Mouse (Mus musculus) hindbrain, postnatal 0 days (tissue): ENCODE results near the gene Klhl1. TPM values are rescaled to one million over a fixed set of nuclear protein-coding genes. Genes with fewer than 3 reads are reported as not detected.

Experiments
- ATAC-seq: fragments of 200-750 bp; cut with Nextera tagmentation; 2 replicates; pipeline ENCODE4 v1.8.0; 2017; ENCODE audit warnings: mild to moderate bottlenecking, moderate TSS enrichment, moderate library complexity
- DNase-seq: peaks from one replicate; pipeline ENCODE4 v3.0.0-alpha.2; 2015; ENCODE audit warnings: low spot score
- H3K27ac ChIP-seq: fragments of 300-500 bp; sonication (generic); 2 replicates; pipeline ENCODE4 v1.5.1; 2014; ENCODE audit warnings: mild to moderate bottlenecking
- H3K27me3 ChIP-seq: fragments of 300-500 bp; sonication (generic); 2 replicates; pipeline ENCODE4 v1.6.1; 2014; ENCODE audit warnings: low read length, mixed read lengths; ENCODE audit not compliant: insufficient read depth
- H3K36me3 ChIP-seq: fragments of 300-500 bp; sonication (generic); 2 replicates; pipeline ENCODE4 v1.6.1; 2014; ENCODE audit warnings: low read length, mixed read lengths; ENCODE audit not compliant: insufficient read depth
- H3K4me1 ChIP-seq: fragments of 300-500 bp; sonication (generic); 2 replicates; pipeline ENCODE4 v1.6.1; 2014; ENCODE audit warnings: antibody characterized with exemption, low read length, mixed read lengths; ENCODE audit not compliant: insufficient read depth
- H3K4me2 ChIP-seq: fragments of 300-500 bp; sonication (generic); 2 replicates; pipeline ENCODE4 v1.6.1; 2014; ENCODE audit warnings: low read depth, mild to moderate bottlenecking, low read length, moderate library complexity, mixed read lengths
- H3K4me3 ChIP-seq: fragments of 300-500 bp; sonication (generic); 2 replicates; pipeline ENCODE4 v1.5.1; 2014; ENCODE audit warnings: low read length
- H3K9ac ChIP-seq: fragments of 300-500 bp; sonication (generic); replicated peaks from 2 replicates; pipeline ENCODE4 v1.6.1; 2014; ENCODE audit warnings: mild to moderate bottlenecking, low read length, moderate library complexity, mixed read lengths
- H3K9me3 ChIP-seq: fragments of 300-500 bp; sonication (generic); 2 replicates; pipeline ENCODE4 v1.6.1; 2016; ENCODE audit warnings: low read length, mixed read lengths
- CTCF ChIP-seq: IDR thresholded peaks from 2 replicates; pipeline ENCODE4 v1.5.1; 2016; ENCODE audit warnings: antibody characterized with exemption, control low read depth, low read depth
- WGBS: fragments of 180-500 bp; shearing (Covaris S2); extraction: QIAGEN DNeasy Blood & Tissue Kit; methylation state at CpG from one replicate; pipeline ENCODE4 v1.1.7; 2014; 5-methylcytosine and 5-hydroxymethylcytosine counted together
- polyA plus RNA-seq: library from polyadenylated mRNA; unstranded; fragments of >200 nt; fragmentation: Nextera tagmentation; extraction: Ambion mirVana; gene quantifications from 2 replicates; pipeline ENCODE4 v1.2.1, GENCODE M21; 2015
- total RNA-seq: library from RNA; depleted of rRNA; stranded (reverse); fragments of >200 nt; gene quantifications from 2 replicates; pipeline ENCODE4 v1.2.3, GENCODE M21; 2014; rRNA removed

Klhl1 gene
- total RNA-seq = 10.1 and 10.8 TPM in 2 replicates
- polyA plus RNA-seq = 6.7 and 7.2 TPM in 2 replicates

- 31% methylated on average over 13 of the region's 13 CpGs for WGBS
- Histone ChIP-seq H3K9me3 (no peaks in the 10 kb centered on the region), H3K36me3 (no peaks in the 10 kb centered on the region), H3K4me2 (peak within 1 kb of the TSS; percentile 91), H3K27ac (peak within 1 kb of the TSS; percentile 80), H3K27me3 (no peaks in the 10 kb centered on the region), H3K4me1 (no peaks in the 10 kb centered on the region), H3K4me3 (peak within 1 kb of the TSS; percentile 66), H3K9ac (peak within 1 kb of the TSS; percentile 71)
- no peak for TF ChIP-seq CTCF
- peak; percentile 92 for ATAC-seq
- peak; percentile 75 for DNase-seq
Measured at GRCm38 (mm10) chr14:96518954-96519682, at the start of gene Klhl1. TSS of gene Klhl1 (minus strand) at chr14:96519102.

DNA sequence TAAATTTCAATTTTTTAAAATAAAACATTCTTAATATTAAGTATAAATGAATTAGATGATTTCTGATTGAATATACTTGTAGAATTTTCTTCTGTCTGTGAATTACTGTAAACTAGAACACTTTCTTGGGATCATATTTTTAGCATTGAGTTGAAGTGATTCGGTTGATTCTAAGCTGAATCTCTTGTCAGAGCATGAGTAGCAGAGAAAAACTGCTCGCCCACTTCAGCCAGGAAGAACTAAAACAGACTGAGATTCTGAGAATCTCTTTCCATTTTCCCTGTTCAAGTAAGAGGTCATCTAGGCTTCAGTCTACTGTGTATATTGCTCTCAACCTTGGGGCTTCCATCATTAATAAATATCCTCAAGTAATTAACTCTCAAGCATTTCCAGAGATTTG lies 34.8 kb upstream of the Klhl1 start:
- no peak overlapping the region for H3K4me2 ChIP-seq
- no peaks in the 10 kb centered on the region for H3K9me3 ChIP-seq
- 96% methylated on average over 2 of the region's 2 CpGs for WGBS
- no peaks in the 10 kb centered on the region for H3K36me3 ChIP-seq
- no peaks in the 10 kb centered on the region for H3K4me1 ChIP-seq
- DNase-seq (no peak), ATAC-seq (no peak)
- H3K27ac ChIP-seq = no peak overlapping the region
- no peak for TF ChIP-seq CTCF
- H3K4me3 ChIP-seq = no peak overlapping the region
- H3K27me3 ChIP-seq = no peaks in the 10 kb centered on the region
- H3K9ac ChIP-seq = no peak overlapping the region

GRCm38 (mm10) chr14:96518151-96518953 lies 550 bp downstream of the Klhl1 start:
- Histone ChIP-seq H3K27me3 (no peaks in the 10 kb centered on the region), H3K4me3 (peak overlapping the region; percentile 66), H3K4me2 (peak overlapping the region; percentile 91), H3K27ac (peak overlapping the region; percentile 80), H3K9me3 (no peaks in the 10 kb centered on the region), H3K9ac (peak overlapping the region; percentile 71), H3K36me3 (no peaks in the 10 kb centered on the region), H3K4me1 (no peaks in the 10 kb centered on the region)
- DNase-seq (peak; percentile 73), ATAC-seq (peak; percentile 88)
- under 1% methylated on average over 35 of the region's 35 CpGs for WGBS
- peak; percentile 23; the same call in 1 of the 2 replicates for TF ChIP-seq CTCF

- peak; percentile 44 for ATAC-seq
- H3K4me1 ChIP-seq = no peaks in the 10 kb centered on the region
- WGBS = 3% methylated on average over 9 of the region's 9 CpGs
- H3K4me2 ChIP-seq = peak overlapping the region; percentile 91
- H3K9me3 ChIP-seq = no peaks in the 10 kb centered on the region
- TF ChIP-seq CTCF = no peak
- peak overlapping the region; percentile 71 for H3K9ac ChIP-seq
- H3K27ac ChIP-seq = 0 out of 2 replicates have a peak overlapping the region, but pooled peaks have one; percentile 80
- H3K4me3 ChIP-seq = peak overlapping the region; percentile 66
- no peaks in the 10 kb centered on the region for H3K27me3 ChIP-seq
- DNase-seq = peak; percentile 16
- H3K36me3 ChIP-seq = no peaks in the 10 kb centered on the region
Measured at GRCm38 (mm10) chr14:96517727-96518126, 1.2 kb downstream of the Klhl1 start.

- Histone ChIP-seq H3K27me3 (no peaks in the 10 kb centered on the region), H3K4me3 (no peak overlapping the region), H3K4me1 (no peaks in the 10 kb centered on the region), H3K9ac (no peak overlapping the region), H3K27ac (no peak overlapping the region), H3K36me3 (no peaks in the 10 kb centered on the region), H3K9me3 (no peaks in the 10 kb centered on the region), H3K4me2 (no peak overlapping the region)
- WGBS = 92% methylated on average over 2 of the region's 2 CpGs
- no peak for TF ChIP-seq CTCF
- ATAC-seq (no peak), DNase-seq (no peak)
Measured at GRCm38 (mm10) chr14:96499936-96500335, 19.0 kb downstream of the Klhl1 start.

DNA sequence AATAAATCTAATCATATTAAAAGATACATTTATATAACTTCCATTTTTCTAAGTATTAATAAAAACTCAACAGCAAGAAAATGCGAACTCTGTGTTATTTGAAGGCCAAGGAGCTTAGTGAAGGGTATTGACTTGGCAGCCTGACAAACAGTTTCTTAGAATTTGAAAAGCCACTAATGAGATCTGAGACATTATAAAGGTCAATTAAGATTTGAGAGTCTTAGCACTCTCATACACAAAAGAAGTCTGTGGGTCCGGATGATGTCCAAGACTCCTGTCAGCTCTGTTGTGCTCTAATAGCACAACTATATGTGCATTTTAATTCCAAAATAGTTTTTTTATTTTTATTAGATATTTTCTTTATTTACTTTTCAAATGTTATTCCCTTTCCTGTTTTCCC lies 47.1 kb downstream of the Klhl1 start:
- Histone ChIP-seq H3K36me3 (no peaks in the 10 kb centered on the region), H3K4me2 (no peak overlapping the region), H3K27ac (no peak overlapping the region), H3K27me3 (no peaks in the 10 kb centered on the region), H3K4me3 (no peak overlapping the region), H3K4me1 (no peaks in the 10 kb centered on the region), H3K9ac (no peak overlapping the region), H3K9me3 (no peaks in the 10 kb centered on the region)
- no peak for ATAC-seq
- 58% methylated on average over 2 of the region's 2 CpGs for WGBS
- peak; percentile 12 for DNase-seq
- TF ChIP-seq CTCF = no peak

DNA sequence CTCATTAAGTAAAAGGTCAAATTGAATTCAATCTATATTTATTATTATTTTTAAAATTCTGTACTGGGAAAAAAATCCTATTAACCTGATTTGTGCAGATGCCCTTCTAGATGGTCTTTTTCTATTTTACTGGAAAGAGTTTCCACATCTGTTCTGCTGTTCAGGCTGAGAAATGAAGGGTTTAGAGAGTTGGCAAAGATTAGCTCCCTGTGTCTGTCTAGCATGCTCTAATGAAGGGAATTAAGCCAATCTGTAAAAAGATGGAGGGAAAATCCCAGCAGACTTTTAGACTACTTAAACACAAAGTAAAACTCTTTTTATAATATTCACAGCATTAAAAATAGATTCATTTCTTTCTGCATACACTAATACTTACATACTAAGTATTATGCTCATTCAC lies 47.6 kb downstream of the Klhl1 start:
- Histone ChIP-seq H3K9ac (no peak overlapping the region), H3K4me2 (no peak overlapping the region), H3K27ac (no peak overlapping the region), H3K4me3 (no peak overlapping the region), H3K9me3 (no peaks in the 10 kb centered on the region), H3K36me3 (no peaks in the 10 kb centered on the region), H3K4me1 (no peaks in the 10 kb centered on the region), H3K27me3 (no peaks in the 10 kb centered on the region)
- TF ChIP-seq CTCF = no peak
- peak; percentile 21 for DNase-seq
- ATAC-seq = no peak
